Mouse (Mus musculus): ENCODE measurements around the gene Ep300.
"Not testable (repeated sequence)": the region's sequence is repeated elsewhere in the genome, so short reads cannot be mapped to it uniquely, and the experiment has no call there.

The Ep300 gene

GRCm38 (mm10) chr15:81594146-81594696 lies 9.1 kb downstream of the Ep300 start:
- no peak for DNase-seq (ENCODE audit: low read depth, low spot score)

DNA sequence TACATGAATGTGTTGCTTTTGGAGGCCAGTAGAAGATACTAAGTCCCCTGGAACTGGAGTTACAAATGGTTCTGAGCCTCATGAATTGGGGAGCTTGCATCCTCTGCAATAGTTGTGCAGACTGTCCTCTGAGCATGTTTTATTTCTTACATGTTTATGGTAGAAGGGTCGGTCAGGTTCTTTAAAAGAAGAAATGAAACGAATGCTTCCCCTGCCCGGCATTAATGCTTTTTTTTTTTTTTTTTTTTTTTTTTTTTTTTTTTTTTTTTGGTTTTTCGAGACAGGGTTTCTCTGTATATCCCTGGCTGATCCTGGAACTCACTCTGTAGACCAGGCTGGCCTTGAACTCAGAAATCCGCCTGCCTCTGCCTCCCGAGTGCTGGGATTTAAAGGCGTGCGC lies 13.6 kb downstream of the Ep300 start:
- DNase-seq (ENCODE audit: low read depth, low spot score), result not testable (repeated sequence)

GRCm38 (mm10) chr15:81605241-81605640 lies 20.1 kb downstream of the Ep300 start:
- no peak for DNase-seq (ENCODE audit: low read depth, low spot score)

- peak; percentile 72 for DNase-seq (ENCODE audit: low read depth, low spot score)
These were observed 21.5 kb downstream of the Ep300 start for GRCm38 (mm10) chr15:81606634-81607033.

DNA sequence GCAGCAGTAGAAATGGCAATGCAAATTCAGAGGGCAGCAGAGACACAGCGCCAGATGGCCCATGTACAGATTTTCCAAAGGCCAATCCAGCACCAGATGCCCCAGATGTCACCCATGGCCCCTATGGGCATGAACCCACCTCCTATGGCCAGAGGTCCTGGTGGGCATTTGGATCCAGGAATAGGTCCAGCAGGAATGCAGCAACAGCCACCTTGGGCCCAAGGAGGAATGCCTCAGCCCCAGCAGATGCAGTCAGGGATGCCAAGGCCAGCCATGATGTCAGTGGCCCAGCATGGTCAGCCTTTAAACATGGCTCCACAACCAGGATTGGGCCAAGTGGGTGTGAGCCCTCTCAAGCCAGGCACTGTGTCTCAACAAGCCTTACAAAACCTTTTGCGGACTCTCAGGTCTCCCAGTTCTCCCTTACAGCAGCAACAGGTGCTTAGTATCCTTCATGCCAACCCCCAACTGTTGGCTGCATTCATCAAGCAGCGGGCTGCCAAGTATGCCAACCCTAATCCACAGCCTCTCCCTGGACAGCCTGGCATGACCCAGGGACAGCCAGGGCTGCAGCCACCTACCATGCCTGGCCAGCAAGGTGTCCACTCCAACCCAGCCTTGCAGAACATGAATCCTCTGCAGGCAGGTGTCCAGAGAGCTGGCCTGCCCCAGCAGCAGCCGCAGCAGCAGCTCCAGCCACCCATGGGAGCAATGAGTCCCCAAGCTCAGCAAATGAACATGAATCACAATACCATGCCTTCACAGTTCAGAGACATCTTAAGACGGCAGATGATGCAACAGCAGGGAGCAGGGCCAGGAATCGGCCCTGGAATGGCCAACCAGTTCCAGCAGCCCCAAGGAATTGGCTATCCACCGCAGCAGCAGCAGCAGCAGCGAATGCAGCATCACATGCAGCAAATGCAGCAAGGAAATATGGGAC lies 64.6 kb downstream of the Ep300 start:
- no peak for DNase-seq (ENCODE audit: low read depth, low spot score)

DNA sequence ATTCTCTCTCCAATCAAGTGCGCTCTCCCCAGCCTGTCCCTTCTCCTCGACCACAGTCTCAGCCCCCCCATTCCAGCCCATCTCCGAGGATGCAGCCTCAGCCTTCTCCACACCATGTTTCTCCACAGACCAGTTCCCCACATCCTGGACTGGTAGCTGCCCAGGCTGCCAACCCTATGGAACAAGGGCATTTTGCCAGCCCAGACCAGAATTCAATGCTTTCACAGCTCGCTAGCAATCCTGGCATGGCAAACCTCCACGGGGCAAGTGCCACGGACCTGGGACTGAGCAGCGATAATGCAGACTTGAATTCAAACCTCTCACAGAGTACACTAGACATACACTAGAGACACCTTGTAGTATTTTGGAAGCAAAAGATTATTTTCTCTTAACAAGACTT lies 65.5 kb downstream of the Ep300 start:
- DNase-seq (ENCODE audit: low read depth, low spot score), result no peak

GRCm38 (mm10) chr15:81661701-81662100 lies 76.5 kb downstream of the Ep300 start:
- no peak for DNase-seq (ENCODE audit: low read depth, low spot score)

GRCm38 (mm10) chr15:81663281-81663680 lies 78.1 kb downstream of the Ep300 start:
- DNase-seq (ENCODE audit: low read depth, low spot score), result no peak

DNA sequence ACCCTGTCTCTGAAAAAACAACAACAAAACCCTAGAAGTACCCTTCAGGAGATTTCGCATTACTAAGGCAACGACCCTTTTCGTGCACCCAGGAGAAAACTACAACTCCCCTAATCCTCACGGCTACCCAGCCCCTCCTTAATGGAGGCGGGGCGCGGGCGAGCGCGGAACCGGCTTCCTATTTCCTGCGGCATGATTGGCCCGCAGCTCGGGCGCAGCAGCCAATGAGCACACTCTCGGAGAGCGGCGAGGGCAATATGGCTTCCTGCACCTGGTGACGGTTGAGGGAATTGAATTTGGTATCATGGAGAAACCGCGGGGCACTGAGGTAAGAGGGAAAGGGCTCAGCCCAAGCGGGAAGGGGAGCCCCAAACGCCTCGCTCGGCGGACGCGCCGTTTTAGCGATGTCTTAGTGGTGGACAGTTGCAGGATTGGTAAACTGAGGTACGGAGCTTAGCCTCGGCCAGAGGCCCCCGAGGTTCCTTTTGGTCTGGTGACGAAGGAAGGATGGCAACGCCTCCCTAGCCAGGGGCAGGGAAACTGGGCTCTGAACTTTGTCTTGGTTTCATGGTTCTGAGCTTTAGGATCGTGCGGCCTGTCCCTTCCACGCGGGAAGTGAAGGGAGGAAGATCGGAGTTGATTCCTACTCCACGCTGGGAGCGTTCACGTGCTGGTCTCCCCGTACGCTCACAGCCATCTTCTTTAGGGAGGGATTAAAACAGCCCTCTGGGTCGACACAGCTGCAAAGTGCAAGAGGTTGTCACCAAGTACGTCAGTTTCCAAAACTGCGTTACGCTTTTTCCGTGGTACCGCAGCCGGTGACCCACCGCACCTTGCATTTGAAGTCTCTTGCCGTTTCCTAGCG lies 78.8 kb downstream of the Ep300 start, which contains the start of gene L3mbtl2:
TSS of gene L3mbtl2 (plus strand) at position 193 of the 865 bp plus-strand sequence.
- peak; percentile 96 for DNase-seq (ENCODE audit: low read depth, low spot score)

DNA sequence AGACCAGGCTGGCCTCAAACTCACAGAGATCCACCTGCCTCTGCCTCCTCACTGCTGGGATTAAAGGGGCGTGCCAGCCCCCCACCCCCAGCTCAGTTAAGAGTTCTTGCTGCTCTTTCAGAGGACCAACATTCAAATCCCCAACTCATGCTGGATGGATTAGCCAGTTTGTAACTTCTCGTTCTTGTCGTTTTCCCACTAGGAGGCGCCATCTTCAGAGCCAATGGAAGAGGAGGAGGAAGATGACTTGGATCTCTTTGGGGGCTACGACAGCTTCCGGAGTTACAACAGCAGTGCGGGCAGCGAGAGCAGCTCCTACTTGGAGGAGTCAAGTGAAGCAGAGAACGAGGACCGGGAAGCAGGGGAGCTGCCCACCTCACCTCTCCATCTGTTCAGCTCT lies 81.8 kb downstream of the Ep300 start:
- DNase-seq (ENCODE audit: low read depth, low spot score), result peak; percentile 19

- peak; percentile 44 for DNase-seq (ENCODE audit: low read depth, low spot score)
These were observed 85.1 kb downstream of the Ep300 start for GRCm38 (mm10) chr15:81670231-81670640.

- no peak for DNase-seq (ENCODE audit: low read depth, low spot score)
These were observed 91.5 kb downstream of the Ep300 start for GRCm38 (mm10) chr15:81676637-81677036.

DNA sequence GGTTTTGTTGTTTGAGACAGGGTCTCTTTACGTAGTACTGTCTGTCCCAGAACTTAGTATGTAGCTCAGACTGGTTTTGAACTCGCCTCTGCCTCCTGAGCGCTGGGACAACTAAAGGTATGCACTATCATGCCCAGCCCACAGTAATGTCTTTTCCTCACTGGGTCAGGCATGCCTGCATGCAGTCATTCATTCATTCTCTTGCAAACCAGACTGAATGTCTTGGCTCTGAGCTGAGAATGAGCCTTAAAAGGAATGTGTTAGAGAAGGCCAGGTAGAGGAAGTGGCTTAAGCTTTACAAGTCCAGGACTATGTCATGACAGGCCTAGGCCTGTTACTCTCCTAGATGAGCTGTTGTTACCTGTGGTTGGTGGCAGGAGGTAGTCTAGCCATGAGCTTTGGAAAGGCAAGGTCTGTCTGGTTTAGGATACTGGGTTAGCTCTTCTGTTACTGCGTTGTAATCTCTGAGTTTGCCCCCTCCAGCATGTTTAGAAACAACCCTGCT lies 95.2 kb downstream of the Ep300 start:
- DNase-seq (ENCODE audit: low read depth, low spot score), result no peak

GRCm38 (mm10) chr15:81693366-81693966 lies 108.3 kb downstream of the Ep300 start:
- no peak for DNase-seq (ENCODE audit: low read depth, low spot score)

GRCm38 (mm10) chr15:81693967-81694881 lies 109.1 kb downstream of the Ep300 start:
- peak; percentile 50 for DNase-seq (ENCODE audit: low read depth, low spot score)

- DNase-seq (ENCODE audit: low read depth, low spot score), result no peak
These were observed 109.7 kb downstream of the Ep300 start for GRCm38 (mm10) chr15:81694891-81695290.

- DNase-seq (ENCODE audit: low read depth, low spot score), result no peak
These were observed 112.0 kb downstream of the Ep300 start, which contains the start of gene Chadl for GRCm38 (mm10) chr15:81697175-81697574. Chadl (minus strand) TSS chr15:81697287.

- peak; percentile 61 for DNase-seq (ENCODE audit: low read depth, low spot score)
These were observed 112.7 kb downstream of the Ep300 start for GRCm38 (mm10) chr15:81697847-81698246.

- no peak for DNase-seq (ENCODE audit: low read depth, low spot score)
These were observed 113.4 kb downstream of the Ep300 start for GRCm38 (mm10) chr15:81698532-81698931.

DNA sequence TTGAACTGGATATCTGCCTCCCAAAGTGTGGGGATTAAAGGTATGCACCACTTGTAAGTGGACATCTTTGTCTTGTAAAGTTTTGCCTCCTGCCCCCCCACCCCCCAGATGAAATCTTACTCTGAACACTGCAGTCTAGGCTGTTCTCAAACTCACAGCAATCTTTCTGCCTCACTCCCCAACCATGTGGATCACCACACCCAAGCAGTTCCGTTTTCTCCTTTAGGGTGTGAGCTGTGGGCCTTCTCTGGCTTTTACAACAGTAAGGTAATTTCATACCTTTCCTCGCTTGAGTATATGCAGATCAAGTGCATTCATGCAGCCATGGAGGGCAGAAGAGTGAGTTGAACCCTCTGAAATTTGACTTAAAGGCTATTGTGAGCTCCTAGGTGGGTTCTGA lies 115.0 kb downstream of the Ep300 start:
- no peak for DNase-seq (ENCODE audit: low read depth, low spot score)
